Mouse (Mus musculus) bone marrow, adult 2 months (tissue): Measurements from ENCODE around the gene Spats2.

Experiments
- CTCF ChIP-seq: fragments of 200-500 bp; IDR thresholded peaks from 2 replicates; pipeline ENCODE4 v1.5.1; 2011; ENCODE audit warnings: low read length, control low read depth; ENCODE audit not compliant: control insufficient read depth, insufficient read depth
- POLR2A ChIP-seq: fragments of 200-500 bp; IDR thresholded peaks from 2 replicates; pipeline ENCODE4 v1.6.1; 2011; ENCODE audit warnings: low read depth, mild to moderate bottlenecking, control low read depth, low read length, borderline replicate concordance; ENCODE audit not compliant: control insufficient read depth

GRCm38 (mm10) chr15:99113396-99113975 is 12.2 kb upstream of the Spats2 start:
- TF ChIP-seq CTCF (peak; percentile 1; the same call in 1 of the 2 replicates), POLR2A (no peak)
